Mouse (Mus musculus) embryonic stem cell, embryonic (primary cell): ENCODE data around the gene Ugt1a8.

Experiments
- CTCF ChIA-PET, 4 experiments: fragments of 300-600 bp in 2 of 4; fragments of 350-600 bp in 2 of 4; sonication (Branson Sonifier 250); formaldehyde crosslinking; loops; one replicate each; lab custom pipeline; 2022; ENCODE audit warnings: inconsistent platforms in 2 of 4; lab: Charles Lee
- POLR2A ChIA-PET, 4 experiments: fragments of 300-600 bp in 2 of 4; fragments of 350-600 bp in 2 of 4; sonication (Branson Sonifier 250); formaldehyde crosslinking; loops; one replicate each; lab custom pipeline; 2022; ENCODE audit warnings: antibody characterized with exemption in 4 of 4, inconsistent platforms in 1 of 4; lab: Charles Lee

Ugt1a8 gene

DNA sequence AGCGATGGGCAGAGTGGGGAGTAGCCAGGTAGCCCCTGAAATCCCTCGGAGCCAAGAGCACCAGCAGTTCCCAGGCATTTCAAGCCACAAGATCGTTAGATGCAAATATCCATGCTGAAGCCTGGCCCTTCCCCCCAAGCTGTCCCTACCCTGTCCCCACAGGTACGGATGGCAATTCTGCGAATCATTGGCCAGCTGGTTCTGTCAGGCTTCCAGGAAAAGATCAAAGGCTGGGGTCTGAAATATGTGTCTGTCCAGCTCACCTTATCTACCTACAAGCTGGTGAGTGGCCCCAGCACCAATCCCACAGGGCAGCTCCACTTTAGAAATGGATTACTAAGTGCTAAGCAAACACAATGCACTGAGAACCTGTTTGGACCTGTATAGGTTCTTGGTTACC, 149.7 kb downstream of the Ugt1a8 start:
- ChIA-PET CTCF (interaction anchor here in 2 of 4 experiments (0.7 to 1.5 kb wide), 2 partner anchors 40 to 50 kb away, joined by 3 read pairs; partner anchors contain the start of genes Hjurp (in 1 of the 2) and Trpm8 (in 1 of the 2)), POLR2A (interaction anchor here in 2 of 4 experiments (0.5 to 1.9 kb wide), 6 partner anchors 10 to 998 kb away, joined by 3 to 5 read pairs (median 4); no protein-coding TSS in a partner anchor)

DNA sequence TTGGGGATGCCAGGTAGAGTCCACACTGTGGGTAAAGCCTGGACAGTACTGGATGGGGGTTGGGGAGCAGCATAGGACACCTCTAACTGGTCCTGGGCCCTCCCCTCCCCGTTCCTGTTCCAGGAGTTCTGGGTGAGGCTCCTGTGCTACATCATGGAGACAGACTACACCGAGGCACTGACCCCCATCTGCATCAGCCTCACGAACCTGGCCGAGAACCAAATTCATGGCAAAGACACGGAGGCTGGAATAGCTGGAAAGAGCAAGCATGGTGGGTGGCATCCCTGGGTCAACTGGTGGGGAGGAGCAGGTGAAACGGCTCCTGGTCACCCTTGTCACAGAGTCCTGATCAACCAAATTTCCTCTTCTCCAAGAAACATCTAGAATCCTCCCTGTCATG, 151.2 kb downstream of the Ugt1a8 start:
- CTCF ChIA-PET: interaction anchor here in 1 of 4 experiments (0.6 kb wide), 1 partner anchor 39 kb away, joined by 3 read pairs; the partner anchor contains the start of genes Hjurp and Trpm8
- POLR2A ChIA-PET: interaction anchor here in 1 of 4 experiments (0.7 to 1.7 kb wide), 5 partner anchors 8 to 17 kb away, joined by 3 to 5 read pairs (median 3); no protein-coding TSS in a partner anchor

- ChIA-PET CTCF (no interaction called here), POLR2A (interaction anchor here in 1 of 4 experiments (1.6 kb wide), 1 partner anchor 14 kb away, joined by 3 read pairs; no protein-coding TSS in a partner anchor)
Measured at GRCm38 (mm10) chr1:88240072-88240471, 152.5 kb downstream of the Ugt1a8 start.

DNA sequence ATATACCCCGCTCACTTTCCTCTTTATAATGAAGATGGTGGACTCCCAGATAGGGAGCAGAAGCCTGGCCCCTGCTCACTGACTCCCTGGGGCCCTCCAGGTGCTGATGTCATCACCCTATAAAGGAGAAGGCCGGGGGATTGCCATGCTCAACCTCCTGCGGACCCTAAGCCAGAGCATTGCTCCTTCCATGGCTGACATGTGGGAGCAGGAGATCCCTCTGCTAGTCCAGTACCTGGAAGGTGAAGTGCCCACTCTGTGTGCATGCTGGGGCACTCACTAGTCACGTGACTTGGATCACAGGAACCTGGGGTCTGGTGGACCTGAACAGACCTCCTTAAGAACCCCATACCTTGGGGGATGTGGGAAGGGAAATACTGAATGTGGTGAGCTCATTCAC, 153.0 kb downstream of the Ugt1a8 start:
- ChIA-PET CTCF (interaction anchor here in 1 of 4 experiments (0.8 kb wide), 1 partner anchor 47 kb away, joined by 3 read pairs; no protein-coding TSS in a partner anchor), POLR2A (interaction anchor here in 1 of 4 experiments (1.2 kb wide), 1 partner anchor 25 kb away, joined by 4 read pairs; no protein-coding TSS in a partner anchor)

GRCm38 (mm10) chr1:88243861-88244260, 156.2 kb downstream of the Ugt1a8 start:
- ChIA-PET POLR2A (interaction anchor here in 3 of 4 experiments (0.6 to 2.1 kb wide), 6 partner anchors 10 to 1193 kb away, joined by 3 to 11 read pairs (median 6); partner anchors contain the start of genes Hjurp (in 1 of the 3) and Trpm8 (in 1 of the 3)), CTCF (interaction anchor here in 2 of 4 experiments (0.5 to 4.1 kb wide), 4 partner anchors 41 to 213 kb away, joined by 3 to 11 read pairs (median 4); no protein-coding TSS in a partner anchor)

- ChIA-PET CTCF (interaction anchor here in 3 of 4 experiments (0.5 to 4.1 kb wide), 4 partner anchors 39 to 198 kb away, joined by 3 to 11 read pairs (median 6); no protein-coding TSS in a partner anchor), POLR2A (interaction anchor here in 2 of 4 experiments (0.7 to 13.5 kb wide), 5 partner anchors 9 to 31 kb away, joined by 3 to 143 read pairs (median 10); partner anchors contain the start of genes Hjurp (in 1 of the 2) and Trpm8 (in 1 of the 2))
Measured at GRCm38 (mm10) chr1:88245881-88246280, 158.3 kb downstream of the Ugt1a8 start.

- ChIA-PET CTCF (interaction anchor here in 3 of 4 experiments (0.5 to 1.9 kb wide), 3 partner anchors 39 to 197 kb away, joined by 3 to 6 read pairs (median 5); no protein-coding TSS in a partner anchor), POLR2A (interaction anchor here in 2 of 4 experiments (0.9 to 13.5 kb wide), 7 partner anchors 10 to 38 kb away, joined by 3 to 143 read pairs (median 4); no protein-coding TSS in a partner anchor)
Measured at GRCm38 (mm10) chr1:88246386-88246785, 158.8 kb downstream of the Ugt1a8 start.

- CTCF ChIA-PET: interaction anchor here in 1 of 4 experiments (1.6 kb wide), 1 partner anchor 37 kb away, joined by 3 read pairs; no protein-coding TSS in a partner anchor
Measured at GRCm38 (mm10) chr1:88247660-88248059, 160.0 kb downstream of the Ugt1a8 start.

DNA sequence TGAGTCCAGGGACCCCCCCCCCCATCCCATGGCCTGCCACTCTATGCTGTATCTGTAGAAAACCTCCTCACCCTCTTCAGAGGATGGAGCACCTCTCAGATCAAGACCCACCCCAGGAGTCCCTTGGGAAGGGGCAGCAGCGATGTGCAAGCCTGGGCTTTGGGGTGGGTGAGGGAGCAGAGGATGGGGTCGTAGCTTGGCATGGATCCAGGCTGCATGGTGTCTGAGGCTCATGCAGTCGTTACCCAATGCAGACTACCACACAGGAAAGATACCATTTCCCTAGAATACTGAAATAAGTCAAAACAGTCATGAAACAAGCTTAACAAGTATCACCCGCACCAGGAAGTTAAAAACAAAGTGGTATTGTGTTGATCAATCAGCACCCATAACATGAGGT, 161.0 kb downstream of the Ugt1a8 start:
- ChIA-PET POLR2A (interaction anchor here in 3 of 4 experiments (0.5 to 13.5 kb wide), 11 partner anchors 8 to 29 kb away, joined by 3 to 143 read pairs (median 4); no protein-coding TSS in a partner anchor), CTCF (interaction anchor here in 2 of 4 experiments (1.2 to 1.9 kb wide), 3 partner anchors 36 to 42 kb away, joined by 3 to 6 read pairs (median 3); no protein-coding TSS in a partner anchor)

More at GRCm38 (mm10) chr1:88247660-88248059, 160.0 kb downstream of the Ugt1a8 start:
- POLR2A ChIA-PET: interaction anchor here in 2 of 4 experiments (0.8 to 13.5 kb wide), 8 partner anchors 9 to 30 kb away, joined by 3 to 143 read pairs (median 4); no protein-coding TSS in a partner anchor

DNA sequence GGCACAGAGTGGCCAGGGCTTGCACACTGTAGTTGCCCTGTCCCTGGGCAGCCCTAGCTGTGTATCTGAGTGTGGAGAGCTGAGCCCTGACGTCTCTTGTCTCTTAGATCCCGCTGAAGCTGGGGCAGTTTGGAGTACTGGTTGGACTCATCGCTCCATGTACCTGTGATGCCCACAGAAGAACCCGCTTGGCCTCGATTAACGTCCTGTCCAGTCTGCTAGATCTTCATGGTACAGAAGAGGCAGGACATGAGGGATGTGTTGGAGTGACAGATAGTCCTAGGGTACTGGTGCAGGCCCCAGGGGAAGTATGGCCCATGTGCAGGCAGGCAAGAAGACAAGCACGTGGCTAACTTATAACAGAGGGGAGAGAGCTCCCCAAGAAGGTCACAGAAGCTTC, 162.0 kb downstream of the Ugt1a8 start:
- ChIA-PET POLR2A (interaction anchor here in 2 of 4 experiments (1.1 to 13.5 kb wide), 4 partner anchors 7 to 23 kb away, joined by 4 to 143 read pairs (median 4); no protein-coding TSS in a partner anchor), CTCF (interaction anchor here in 1 of 4 experiments (1.9 kb wide), 1 partner anchor 41 kb away, joined by 6 read pairs; no protein-coding TSS in a partner anchor)

GRCm38 (mm10) chr1:88250023-88250422, 162.4 kb downstream of the Ugt1a8 start:
- CTCF ChIA-PET: interaction anchor here in 2 of 4 experiments (0.6 to 1.9 kb wide), 3 partner anchors 9 to 40 kb away, joined by 6 to 21 read pairs (median 8); no protein-coding TSS in a partner anchor
- POLR2A ChIA-PET: interaction anchor here in 1 of 4 experiments (1.3 to 13.5 kb wide), 3 partner anchors 15 to 23 kb away, joined by 4 to 143 read pairs (median 5); no protein-coding TSS in a partner anchor

DNA sequence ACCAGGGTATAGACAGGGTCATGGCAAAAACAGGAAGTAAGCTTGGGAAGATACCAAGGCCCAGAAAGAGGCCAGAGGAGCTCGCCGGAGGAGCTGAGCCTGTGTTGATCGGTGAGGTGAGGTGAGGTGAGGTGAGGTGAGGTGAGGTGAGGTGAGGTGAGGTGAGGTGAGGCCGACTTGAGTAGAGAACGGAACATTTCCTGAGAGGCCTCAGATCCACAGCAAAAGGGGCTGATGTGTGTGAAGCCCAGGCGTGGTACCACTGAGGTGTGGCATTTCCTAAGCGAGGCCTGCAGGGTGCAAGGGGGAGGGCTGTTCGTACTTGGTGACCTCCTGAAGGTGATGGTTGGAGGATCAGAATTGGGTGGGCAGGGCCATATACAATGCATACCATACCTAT, 165.5 kb downstream of the Ugt1a8 start:
- CTCF ChIA-PET: interaction anchor here (0.8 to 2.2 kb wide), 7 partner anchors 24 to 48 kb away, joined by 3 to 7 read pairs (median 4); partner anchors contain the start of genes Trpm8 (in 2 of the 4) and Hjurp (in 1 of the 4)
- POLR2A ChIA-PET: interaction anchor here in 2 of 4 experiments (0.6 to 15.1 kb wide), 10 partner anchors 9 to 34 kb away, joined by 3 to 143 read pairs (median 4); partner anchors contain the start of genes Hjurp (in 1 of the 2) and Trpm8 (in 1 of the 2)

DNA sequence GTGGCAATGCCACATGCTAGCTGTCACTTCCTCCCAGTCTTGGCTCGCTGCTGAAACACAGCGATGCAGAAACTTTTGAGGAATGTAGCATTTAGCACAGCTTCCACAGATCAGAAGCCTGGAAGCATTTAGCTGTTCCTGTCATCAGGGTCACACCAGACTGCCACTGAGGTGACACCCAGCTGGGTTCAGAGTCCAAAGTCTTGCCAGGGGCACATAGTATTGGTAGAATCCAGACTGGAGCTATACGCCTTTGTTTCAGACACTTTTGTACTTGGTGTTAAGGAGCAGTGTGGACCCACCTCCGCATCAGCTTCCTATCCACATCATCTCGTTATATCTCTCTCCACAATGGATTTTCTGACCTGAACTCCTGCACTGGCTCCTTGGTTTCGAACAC, 165.9 kb downstream of the Ugt1a8 start:
- POLR2A ChIA-PET: interaction anchor here in 2 of 4 experiments (0.8 to 15.1 kb wide), 11 partner anchors 8 to 34 kb away, joined by 3 to 143 read pairs (median 3); partner anchors contain the start of genes Hjurp (in 1 of the 2) and Trpm8 (in 1 of the 2)
- CTCF ChIA-PET: interaction anchor here (0.5 to 2.2 kb wide), 7 partner anchors 24 to 48 kb away, joined by 3 to 7 read pairs (median 4); partner anchors contain the start of genes Trpm8 (in 2 of the 4) and Hjurp (in 1 of the 4)

GRCm38 (mm10) chr1:88254793-88255465, 167.3 kb downstream of the Ugt1a8 start:
- CTCF ChIA-PET: interaction anchor here in 2 of 4 experiments (0.6 to 1.0 kb wide), 2 partner anchors 35 kb away, joined by 3 to 5 read pairs; no protein-coding TSS in a partner anchor
- POLR2A ChIA-PET: interaction anchor here in 2 of 4 experiments (0.9 to 15.1 kb wide), 7 partner anchors 10 to 20 kb away, joined by 3 to 203 read pairs (median 4); partner anchors contain the start of genes Hjurp (in 2 of the 2) and Trpm8 (in 2 of the 2)

- POLR2A ChIA-PET: interaction anchor here in 2 of 4 experiments (0.9 to 15.1 kb wide), 4 partner anchors 10 to 19 kb away, joined by 3 to 203 read pairs (median 131); partner anchors contain the start of genes Hjurp (in 2 of the 2) and Trpm8 (in 2 of the 2)
- CTCF ChIA-PET: interaction anchor here in 3 of 4 experiments (0.6 to 3.1 kb wide), 5 partner anchors 30 to 35 kb away, joined by 3 to 17 read pairs (median 5); no protein-coding TSS in a partner anchor
Measured at GRCm38 (mm10) chr1:88255466-88255857, 167.8 kb downstream of the Ugt1a8 start.

DNA sequence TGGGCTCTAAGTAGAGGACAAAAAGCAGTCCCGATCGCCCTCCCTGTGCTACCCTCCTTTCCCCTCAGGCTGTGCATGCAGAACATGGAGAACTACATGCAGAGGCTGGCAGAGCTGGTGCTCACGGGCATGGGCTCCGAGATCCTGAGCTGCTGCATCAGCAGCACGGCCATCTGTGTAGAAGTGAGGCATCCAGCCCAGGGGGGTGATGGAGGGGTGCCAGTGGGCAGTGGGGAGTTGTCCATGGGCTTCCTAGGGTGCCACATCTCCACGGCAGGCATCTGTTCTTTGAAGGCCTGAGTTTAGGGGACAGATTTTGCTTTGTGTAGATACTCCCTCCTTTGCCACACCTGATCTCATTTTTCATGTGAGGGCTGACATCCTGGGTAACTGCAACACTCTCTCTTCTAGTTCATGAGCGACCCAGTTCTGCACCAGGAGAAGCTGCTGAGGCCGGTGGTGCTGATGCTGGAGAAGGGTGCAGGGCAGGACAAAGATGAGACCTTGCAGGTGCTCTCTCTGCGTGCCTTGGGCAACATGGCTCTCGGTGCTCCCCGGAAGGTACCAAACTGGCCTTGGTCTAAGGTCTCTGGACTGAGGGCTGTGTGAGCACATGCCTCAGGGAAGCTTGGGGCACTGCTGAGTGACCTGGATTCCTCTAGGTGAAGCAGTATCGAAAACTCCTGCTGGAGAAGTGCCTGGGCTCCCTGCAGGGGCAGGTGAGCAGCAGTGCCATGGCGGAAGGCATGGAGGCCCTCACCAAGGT, 168.6 kb downstream of the Ugt1a8 start:
- CTCF ChIA-PET: interaction anchor here (0.6 to 3.1 kb wide), 9 partner anchors 9 to 35 kb away, joined by 3 to 17 read pairs (median 5); partner anchors contain the start of genes Hjurp (in 2 of the 4) and Trpm8 (in 2 of the 4)

More for the DNA sequence above, 168.6 kb downstream of the Ugt1a8 start:
- POLR2A ChIA-PET: interaction anchor here (0.5 to 15.1 kb wide), 20 partner anchors 7 to 324 kb away, joined by 3 to 203 read pairs (median 4); partner anchors contain the start of genes Hjurp (in 2 of the 4) and Trpm8 (in 2 of the 4)
